26 mouse cellular contexts compared by ENCODE assay signal in the genomic region with DNA sequence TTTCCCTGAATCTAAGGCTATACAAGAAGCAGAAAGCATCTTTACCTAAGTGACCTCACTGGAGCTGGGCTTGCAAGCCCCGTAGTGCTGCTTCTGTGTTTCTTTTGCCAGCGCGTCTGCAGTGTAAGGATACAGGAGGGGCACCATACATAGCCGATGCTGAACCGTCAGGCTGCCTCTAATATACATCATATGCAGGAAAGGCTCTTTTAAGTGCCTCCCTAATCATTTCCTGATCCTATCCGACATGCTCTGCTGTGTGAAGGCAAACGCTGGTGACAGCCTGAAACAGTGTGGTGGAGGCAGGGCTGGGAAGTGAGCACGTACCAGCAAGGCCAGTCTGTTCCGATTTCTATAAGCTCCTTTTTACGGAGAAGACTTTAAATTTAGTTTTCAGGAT.
DNase-seq lines count a peak whose midpoint lies in the region; ATAC-seq lines count a peak whose summit lies in the region.
"Had no signal": no experiment of that assay in that cellular context is flagged by ENCODE, and none has a peak within 500 bp of the region (broad histone marks: within the 10 kb centered on the region; RNA-seq: fewer than 3 reads in every experiment).

No protein-coding gene starts in this region.

- DNase-seq in limb, embryonic 11.5 days (ENCODE audit: low spot score) = peak; percentile 41
- DNase-seq in thymus, postnatal 4 days = no peak
- DNase-seq in heart, postnatal 4 days = no peak
- DNase-seq: adrenal gland, postnatal 25 days; B cell, adult 2 months; cerebellum, adult 18-20 months; cerebellum, postnatal 10 days; gastrocnemius, postnatal 14 days; heart, adult 11 months; kidney, adult 9 months; kidney, postnatal 10 days; layer of hippocampus, adult 9-11 months; liver, embryonic 13.5 days; lung, adult 18-20 months; lung, postnatal 10 days had no signal

- no peaks in the 10 kb centered on the region for H3K36me3 ChIP-seq in neural tube, embryonic 13.5 days
- no peaks in the 10 kb centered on the region for H3K36me3 ChIP-seq in neural tube, embryonic 15.5 days
- H3K36me3 ChIP-seq in embryonic facial prominence, embryonic 13.5 days = no peaks in the 10 kb centered on the region
- no peaks in the 10 kb centered on the region for H3K36me3 ChIP-seq in limb, embryonic 11.5 days (ENCODE audit: control insufficient read depth, insufficient read depth, low read length)
- H3K36me3 ChIP-seq: heart, embryonic 10.5 days; heart, embryonic 15.5 days; hindbrain, embryonic 13.5 days; limb, embryonic 15.5 days; liver, embryonic 13.5 days; stomach, embryonic 15.5 days had no signal

- peaks cover 21% of the 10 kb centered on the region for H3K4me1 ChIP-seq in neural tube, embryonic 13.5 days (replicated peaks)
- H3K4me1 ChIP-seq in neural tube, embryonic 15.5 days = peaks cover 11% of the 10 kb centered on the region
- peaks cover 20% of the 10 kb centered on the region for H3K4me1 ChIP-seq in embryonic facial prominence, embryonic 13.5 days
- H3K4me1 ChIP-seq in limb, embryonic 11.5 days (ENCODE audit: control insufficient read depth, insufficient read depth, low read length) = peaks cover 6% of the 10 kb centered on the region; the same call in 1 of the 2 replicates
- H3K4me1 ChIP-seq: forebrain, embryonic 13.5 days; heart, embryonic 15.5 days; limb, embryonic 15.5 days; liver, embryonic 13.5 days; stomach, embryonic 15.5 days had no signal

- H3K4me2 ChIP-seq in neural tube, embryonic 13.5 days = no peak overlapping the region
- no peak overlapping the region for H3K4me2 ChIP-seq in neural tube, embryonic 15.5 days
- H3K4me2 ChIP-seq in embryonic facial prominence, embryonic 13.5 days = peak overlapping the region; percentile 39
- 0 out of 2 replicates have a peak overlapping the region, but pooled peaks have one; percentile 18 for H3K4me2 ChIP-seq in limb, embryonic 11.5 days (ENCODE audit: low read depth, severe bottlenecking)
- H3K4me2 ChIP-seq: forebrain, embryonic 13.5 days; heart, embryonic 15.5 days; hindbrain, embryonic 13.5 days; limb, embryonic 15.5 days; liver, embryonic 13.5 days; stomach, embryonic 15.5 days had no signal

- no peak overlapping the region for H3K27ac ChIP-seq in neural tube, embryonic 13.5 days (replicated peaks)
- no peak overlapping the region for H3K27ac ChIP-seq in neural tube, embryonic 15.5 days (replicated peaks)
- no peak overlapping the region for H3K27ac ChIP-seq in embryonic facial prominence, embryonic 13.5 days
- no peak overlapping the region for H3K27ac ChIP-seq in limb, embryonic 11.5 days (replicated peaks; ENCODE audit: low read depth, low read length)
- H3K27ac ChIP-seq: forebrain, embryonic 13.5 days; heart, embryonic 10.5 days; heart, embryonic 15.5 days; hindbrain, embryonic 13.5 days; limb, embryonic 15.5 days; liver, embryonic 13.5 days; stomach, embryonic 15.5 days had no signal

- ATAC-seq in neural tube, embryonic 13.5 days (ENCODE audit: low read depth) = peak; percentile 19; the same call in 1 of the 2 replicates
- ATAC-seq in neural tube, embryonic 15.5 days (ENCODE audit: low FRiP score) = no peak
- ATAC-seq in embryonic facial prominence, embryonic 13.5 days (ENCODE audit: insufficient number of reproducible peaks, insufficient read depth, low FRiP score, low TSS enrichment, low read depth) = no peak
- ATAC-seq in limb, embryonic 11.5 days (ENCODE audit: insufficient number of reproducible peaks, low FRiP score, low TSS enrichment, low read depth) = no peak
- no peak for ATAC-seq in granulocyte monocyte progenitor cell, adult 5-6 weeks (replicated peaks; ENCODE audit: poor library complexity, severe bottlenecking)
- ATAC-seq: forebrain, embryonic 13.5 days; intestine, postnatal 0 days had no signal

- H3K4me3 ChIP-seq in neural tube, embryonic 13.5 days = no peak overlapping the region
- H3K4me3 ChIP-seq in neural tube, embryonic 15.5 days (replicated peaks) = no peak overlapping the region
- H3K4me3 ChIP-seq in embryonic facial prominence, embryonic 13.5 days = no peak overlapping the region
- no peak overlapping the region for H3K4me3 ChIP-seq in limb, embryonic 11.5 days (ENCODE audit: low read depth, low read length)
- H3K4me3 ChIP-seq: forebrain, embryonic 13.5 days; heart, embryonic 10.5 days; heart, embryonic 15.5 days; hindbrain, embryonic 13.5 days; limb, embryonic 15.5 days; liver, embryonic 13.5 days; stomach, embryonic 15.5 days had no signal

- no peak overlapping the region for H3K9ac ChIP-seq in neural tube, embryonic 13.5 days
- H3K9ac ChIP-seq in neural tube, embryonic 15.5 days (replicated peaks) = no peak overlapping the region
- no peak overlapping the region for H3K9ac ChIP-seq in embryonic facial prominence, embryonic 13.5 days
- H3K9ac ChIP-seq in limb, embryonic 11.5 days (ENCODE audit: low read length) = no peak overlapping the region
- H3K9ac ChIP-seq: forebrain, embryonic 13.5 days; heart, embryonic 15.5 days; hindbrain, embryonic 13.5 days; limb, embryonic 15.5 days; liver, embryonic 13.5 days; stomach, embryonic 15.5 days had no signal

- H3K27me3 ChIP-seq in neural tube, embryonic 13.5 days = peaks cover 52% of the 10 kb centered on the region
- H3K27me3 ChIP-seq in neural tube, embryonic 15.5 days (replicated peaks) = peaks cover 15% of the 10 kb centered on the region
- H3K27me3 ChIP-seq in embryonic facial prominence, embryonic 13.5 days = peaks cover 12% of the 10 kb centered on the region
- no peaks in the 10 kb centered on the region for H3K27me3 ChIP-seq in limb, embryonic 11.5 days (ENCODE audit: control insufficient read depth, insufficient read depth, low read length)
- H3K27me3 ChIP-seq: stomach, embryonic 15.5 days had no signal

- no peaks in the 10 kb centered on the region for H3K9me3 ChIP-seq in neural tube, embryonic 13.5 days
- no peaks in the 10 kb centered on the region for H3K9me3 ChIP-seq in neural tube, embryonic 15.5 days (replicated peaks)
- no peaks in the 10 kb centered on the region for H3K9me3 ChIP-seq in embryonic facial prominence, embryonic 13.5 days
- H3K9me3 ChIP-seq in limb, embryonic 11.5 days (ENCODE audit: control insufficient read depth, low read length) = no peaks in the 10 kb centered on the region
- H3K9me3 ChIP-seq: forebrain, embryonic 13.5 days; heart, embryonic 10.5 days; heart, embryonic 15.5 days; hindbrain, embryonic 13.5 days; limb, embryonic 15.5 days; liver, embryonic 13.5 days; stomach, embryonic 15.5 days had no signal

- 66% methylated on average over 10 of the region's 10 CpGs for WGBS in neural tube, embryonic 13.5 days
- 68% methylated on average over 10 of the region's 10 CpGs for WGBS in neural tube, embryonic 15.5 days
- WGBS in embryonic facial prominence, embryonic 13.5 days = 22% methylated on average over 10 of the region's 10 CpGs
- 21% methylated on average over 10 of the region's 10 CpGs for WGBS in limb, embryonic 11.5 days

Comparison
In these comparisons a context has a peak if more than half of its experiments do, and no peak if none do; other contexts are left out.
1. H3K4me2 ChIP-seq: peak in embryonic facial prominence, embryonic 13.5 days (single experiment) and limb, embryonic 11.5 days (single experiment); none in neural tube, embryonic 13.5 days (single experiment) and neural tube, embryonic 15.5 days (single experiment).